Mouse (Mus musculus) MN1 (cell line): ENCODE measurements around the gene Cxcl13.

ENCODE experiments used
- DNase-seq: peaks from one replicate; pipeline ENCODE4 v3.0.0-alpha.2; 2016; ENCODE audit warnings: low spot score

Cxcl13 gene

GRCm38 (mm10) chr5:95991339-95992292 lies 34.9 kb downstream of the Cxcl13 start:
- DNase-seq: no peak

- no peak for DNase-seq
Observed at GRCm38 (mm10) chr5:95997276-95997675, 40.5 kb downstream of the Cxcl13 start.

GRCm38 (mm10) chr5:96003348-96003747 lies 46.6 kb downstream of the Cxcl13 start:
- no peak for DNase-seq

- DNase-seq: no peak
Observed at GRCm38 (mm10) chr5:96008274-96008842, 51.6 kb downstream of the Cxcl13 start.

- DNase-seq: no peak
Observed at GRCm38 (mm10) chr5:96009076-96009475, 52.3 kb downstream of the Cxcl13 start.
